Mouse (Mus musculus) right cerebral cortex, postnatal 36 days (tissue): Measurements from ENCODE around the gene Nptxr.

Source experiments
- DNase-seq, 2 experiments: peaks; one replicate each; pipeline ENCODE4 v3.0.0; 2022; ENCODE audit warnings: low spot score in 2 of 2, mixed read lengths in 1 of 2

The Nptxr gene

GRCm38 (mm10) chr15:79752742-79753419 lies 51.7 kb downstream of the Nptxr start:
- DNase-seq = peak in 1 of 2 experiments; percentile 63

- no peak for DNase-seq
These were observed 52.8 kb downstream of the Nptxr start for GRCm38 (mm10) chr15:79751772-79752171.

GRCm38 (mm10) chr15:79750266-79750665 lies 54.3 kb downstream of the Nptxr start:
- DNase-seq = no peak

- DNase-seq = no peak
These were observed 55.4 kb downstream of the Nptxr start for GRCm38 (mm10) chr15:79749162-79749561.

GRCm38 (mm10) chr15:79747998-79748397 lies 56.6 kb downstream of the Nptxr start:
- DNase-seq = no peak

- no peak for DNase-seq
These were observed 58.7 kb downstream of the Nptxr start for GRCm38 (mm10) chr15:79745883-79746282.

GRCm38 (mm10) chr15:79745312-79745711 lies 59.3 kb downstream of the Nptxr start:
- no peak for DNase-seq

- DNase-seq = no peak
These were observed 59.8 kb downstream of the Nptxr start for GRCm38 (mm10) chr15:79744742-79745141.

- DNase-seq = no peak
These were observed 60.6 kb downstream of the Nptxr start for GRCm38 (mm10) chr15:79744001-79744400.

GRCm38 (mm10) chr15:79742706-79743023 lies 61.9 kb downstream of the Nptxr start:
- no peak for DNase-seq

- DNase-seq = peak; percentile 92 to 93
These were observed 62.5 kb downstream of the Nptxr start, which contains the start of gene Sun2 for GRCm38 (mm10) chr15:79741921-79742705. Gene Sun2 (minus strand): TSS chr15:79742536.

- no peak for DNase-seq
These were observed 63.2 kb downstream of the Nptxr start for GRCm38 (mm10) chr15:79741173-79741858.

GRCm38 (mm10) chr15:79740739-79741138 lies 63.8 kb downstream of the Nptxr start:
- DNase-seq = no peak
